Mouse (Mus musculus) liver, adult (tissue): ENCODE measurements around the gene Kif1a.

Source experiments
- GATA4 ChIP-seq: IDR thresholded peaks from 2 replicates; pipeline ENCODE4 v1.6.1; 2014; ENCODE audit warnings: mild to moderate bottlenecking, low read length; ENCODE audit not compliant: insufficient replicate concordance

Kif1a gene

GRCm38 (mm10) chr1:93070881-93071280 is 30.9 kb downstream of the Kif1a start:
- no peak for TF ChIP-seq GATA4

- no peak for TF ChIP-seq GATA4
Observed at GRCm38 (mm10) chr1:93068553-93068952, 33.2 kb downstream of the Kif1a start.

- no peak for TF ChIP-seq GATA4
Observed at GRCm38 (mm10) chr1:93065654-93066053, 36.1 kb downstream of the Kif1a start.

GRCm38 (mm10) chr1:93063694-93064093 is 38.1 kb downstream of the Kif1a start:
- no peak for TF ChIP-seq GATA4

GRCm38 (mm10) chr1:93051124-93051833 is 50.5 kb downstream of the Kif1a start:
- no peak for TF ChIP-seq GATA4

GRCm38 (mm10) chr1:93050071-93050470 is 51.7 kb downstream of the Kif1a start:
- TF ChIP-seq GATA4, result no peak

GRCm38 (mm10) chr1:93046153-93046789 is 55.5 kb downstream of the Kif1a start:
- no peak for TF ChIP-seq GATA4

- no peak for TF ChIP-seq GATA4
Observed at GRCm38 (mm10) chr1:93035981-93036380, 65.8 kb downstream of the Kif1a start.

- TF ChIP-seq GATA4, result no peak
Observed at GRCm38 (mm10) chr1:93033989-93034388, 67.8 kb downstream of the Kif1a start.

- no peak for TF ChIP-seq GATA4
Observed at GRCm38 (mm10) chr1:93031199-93031598, 70.6 kb downstream of the Kif1a start.

GRCm38 (mm10) chr1:93030060-93030459 is 71.7 kb downstream of the Kif1a start:
- TF ChIP-seq GATA4, result no peak

- TF ChIP-seq GATA4, result no peak; the same call in 1 of the 2 replicates
Observed at GRCm38 (mm10) chr1:93029387-93029786, 72.4 kb downstream of the Kif1a start.

GRCm38 (mm10) chr1:93026600-93026999 is 75.2 kb downstream of the Kif1a start:
- TF ChIP-seq GATA4, result no peak

- TF ChIP-seq GATA4, result no peak
Observed at GRCm38 (mm10) chr1:93020602-93021001, 81.1 kb downstream of the Kif1a start.

GRCm38 (mm10) chr1:93018716-93019115 is 83.0 kb downstream of the Kif1a start:
- no peak for TF ChIP-seq GATA4

GRCm38 (mm10) chr1:93015136-93015535 is 86.6 kb downstream of the Kif1a start:
- no peak for TF ChIP-seq GATA4

GRCm38 (mm10) chr1:93014460-93014859 is 87.3 kb downstream of the Kif1a start:
- no peak for TF ChIP-seq GATA4
